ENCODE assay signal across 24 mouse cellular contexts in the genomic region with DNA sequence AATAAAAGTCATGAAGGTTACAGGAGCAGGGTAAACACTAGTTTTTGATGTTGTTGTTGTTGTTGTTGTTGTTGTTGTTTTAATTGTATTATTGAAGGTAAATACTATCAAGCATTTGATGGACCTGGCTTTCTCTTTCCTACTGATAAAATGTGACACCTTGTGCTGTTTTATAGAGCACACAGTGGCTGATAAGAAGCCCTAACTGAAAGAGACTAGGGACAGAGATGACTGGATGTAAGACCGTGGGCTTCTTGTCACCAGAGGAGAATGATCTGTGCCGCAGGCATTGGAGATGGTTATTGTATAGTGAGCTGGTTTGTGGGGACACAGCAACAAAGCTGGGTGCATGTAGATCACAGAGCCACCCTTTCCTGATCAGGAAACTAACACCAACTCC.
"Had no signal": no experiment of that assay in that cellular context is flagged by ENCODE, and none has a peak within 500 bp of the region (broad histone marks: within the 10 kb centered on the region; RNA-seq: fewer than 3 reads in every experiment).

No protein-coding gene starts in this region.

- H3K27ac ChIP-seq: heart, embryonic 13.5 days; heart, embryonic 15.5 days; hindbrain, embryonic 12.5 days; hindbrain, embryonic 14.5 days; intestine, embryonic 15.5 days; layer of hippocampus, adult 2 months; left cerebral cortex, adult 2 months; limb, embryonic 10.5 days; limb, embryonic 12.5 days had no signal

- H3K9ac ChIP-seq: forebrain, postnatal 0 days; heart, embryonic 13.5 days; heart, embryonic 15.5 days; hindbrain, embryonic 12.5 days; hindbrain, embryonic 14.5 days; intestine, embryonic 15.5 days; limb, embryonic 12.5 days had no signal

- H3K9me3 ChIP-seq: heart, embryonic 13.5 days; heart, embryonic 15.5 days; hindbrain, embryonic 12.5 days; intestine, embryonic 15.5 days; limb, embryonic 10.5 days; limb, embryonic 12.5 days had no signal

- DNase-seq: forebrain, postnatal 0 days; gastrocnemius, postnatal 14 days; gastrocnemius, postnatal 36 days; heart, adult 11 months; heart, postnatal 14 days; heart, postnatal 36 days; kidney, adult 18-20 months; kidney, adult 8-10 months; kidney, postnatal 10 days; kidney, postnatal 25 days; kidney, postnatal 4 days had no signal

- H3K36me3 ChIP-seq: heart, embryonic 13.5 days; heart, embryonic 15.5 days; hindbrain, embryonic 12.5 days; intestine, embryonic 15.5 days; limb, embryonic 10.5 days; limb, embryonic 12.5 days had no signal

- H3K4me3 ChIP-seq: heart, embryonic 13.5 days; heart, embryonic 15.5 days; hindbrain, embryonic 12.5 days; intestine, embryonic 15.5 days; layer of hippocampus, adult 2 months; left cerebral cortex, adult 2 months; limb, embryonic 10.5 days; limb, embryonic 12.5 days had no signal

- H3K27me3 ChIP-seq: heart, embryonic 13.5 days; heart, embryonic 15.5 days; hindbrain, embryonic 12.5 days; intestine, embryonic 15.5 days had no signal

- ATAC-seq: forebrain, postnatal 0 days; hindbrain, embryonic 16.5 days; inflammation-experienced regulatory T-cells, adult 6 months; intestine, postnatal 0 days had no signal

- H3K4me2 ChIP-seq: heart, embryonic 11.5 days; heart, embryonic 13.5 days; heart, embryonic 15.5 days; hindbrain, embryonic 12.5 days; hindbrain, embryonic 14.5 days; intestine, embryonic 15.5 days; limb, embryonic 12.5 days had no signal
